Mouse (Mus musculus) embryonic fibroblast, embryonic 13.5 days (primary cell): ENCODE measurements around the gene Polr2a. TPM values are rescaled to one million over a fixed set of nuclear protein-coding genes. Genes with fewer than 3 reads are reported as not detected.

Experiments used
- H3K27ac ChIP-seq: 2 replicates; pipeline ENCODE4 v1.5.1; 2012; ENCODE audit warnings: low read length, control low read depth, inconsistent platforms; ENCODE audit not compliant: insufficient read depth
- H3K4me1 ChIP-seq: 2 replicates; pipeline ENCODE4 v1.6.1; 2011; ENCODE audit warnings: low read length; ENCODE audit not compliant: control insufficient read depth, insufficient read depth
- H3K4me3 ChIP-seq: 2 replicates; pipeline ENCODE4 v1.5.1; 2011; ENCODE audit warnings: mild to moderate bottlenecking, control low read depth, low read length; ENCODE audit not compliant: insufficient read depth
- CTCF ChIP-seq: IDR thresholded peaks from 2 replicates; pipeline ENCODE4 v1.5.1; 2011; ENCODE audit warnings: mild to moderate bottlenecking, control low read depth, low read length, moderate library complexity, borderline replicate concordance; ENCODE audit not compliant: insufficient read depth
- POLR2A ChIP-seq: IDR thresholded peaks from 2 replicates; pipeline ENCODE4 v1.6.1; 2011; ENCODE audit warnings: low read depth, mild to moderate bottlenecking, control low read depth, low read length, moderate library complexity
- polyA plus RNA-seq: library from polyadenylated mRNA; stranded (reverse); fragments of >200 nt; gene quantifications from 2 replicates; pipeline ENCODE4 v1.2.4, GENCODE M21; 2011; ENCODE audit warnings: low read depth; ENCODE audit not compliant: missing spikeins, insufficient read length

The Polr2a gene
- 82.6 and 90.9 TPM in 2 replicates for polyA plus RNA-seq

- TF ChIP-seq POLR2A = peak; percentile 99
- no peak for TF ChIP-seq CTCF
- H3K4me3 ChIP-seq = peak within 1 kb of the TSS; percentile 98
- peaks cover 13% of the 10 kb centered on the region for H3K4me1 ChIP-seq
- peak within 1 kb of the TSS; percentile 95 for H3K27ac ChIP-seq
These were observed at the start of gene Polr2a for GRCm38 (mm10) chr11:69758478-69758970. Gene Polr2a (minus strand): TSS chr11:69758637.

GRCm38 (mm10) chr11:69807641-69808040 is 49.2 kb upstream of the Polr2a start:
- Histone ChIP-seq H3K27ac (no peak overlapping the region), H3K4me3 (no peak overlapping the region), H3K4me1 (peaks cover 2% of the 10 kb centered on the region; the same call in 1 of the 2 replicates)
- TF ChIP-seq CTCF (no peak), POLR2A (no peak)

- TF ChIP-seq POLR2A (no peak), CTCF (no peak)
- peaks cover 2% of the 10 kb centered on the region; the same call in 1 of the 2 replicates for H3K4me1 ChIP-seq
- H3K4me3 ChIP-seq = no peak overlapping the region
- H3K27ac ChIP-seq = no peak overlapping the region
These were observed 47.9 kb upstream of the Polr2a start for GRCm38 (mm10) chr11:69806378-69806777.

- Histone ChIP-seq H3K4me3 (no peak within 1 kb of the TSS), H3K27ac (no peak within 1 kb of the TSS), H3K4me1 (peaks cover 4% of the 10 kb centered on the region; the same call in 1 of the 2 replicates)
- TF ChIP-seq POLR2A = no peak
- no peak for TF ChIP-seq CTCF
These were observed 46.8 kb upstream of the Polr2a start, which contains the start of gene Tmem102 for GRCm38 (mm10) chr11:69804972-69805909. Gene Tmem102 (minus strand): TSS chr11:69805624.

- no peak overlapping the region for H3K4me3 ChIP-seq
- TF ChIP-seq POLR2A (no peak), CTCF (no peak)
- H3K4me1 ChIP-seq = peaks cover 7% of the 10 kb centered on the region
- no peak overlapping the region for H3K27ac ChIP-seq
These were observed 46.2 kb upstream of the Polr2a start for GRCm38 (mm10) chr11:69804652-69804940.

- H3K27ac ChIP-seq = no peak overlapping the region
- H3K4me3 ChIP-seq = peak overlapping the region; percentile 12
- H3K4me1 ChIP-seq = peaks cover 7% of the 10 kb centered on the region
- TF ChIP-seq CTCF (peak; percentile 54), POLR2A (peak; percentile 18; the same call in 1 of the 2 replicates)
These were observed 45.6 kb upstream of the Polr2a start for GRCm38 (mm10) chr11:69803786-69804651.

- peaks cover 7% of the 10 kb centered on the region for H3K4me1 ChIP-seq
- TF ChIP-seq CTCF = no peak
- no peak overlapping the region for H3K27ac ChIP-seq
- H3K4me3 ChIP-seq = peak overlapping the region; percentile 12; the same call in 1 of the 2 replicates
These were observed 44.9 kb upstream of the Polr2a start for GRCm38 (mm10) chr11:69803328-69803727.

GRCm38 (mm10) chr11:69802648-69803105 is 44.2 kb upstream of the Polr2a start:
- Histone ChIP-seq H3K4me1 (peaks cover 7% of the 10 kb centered on the region), H3K4me3 (peak overlapping the region; percentile 42), H3K27ac (no peak overlapping the region)
- TF ChIP-seq CTCF (no peak), POLR2A (peak; percentile 64; the same call in 1 of the 2 replicates)

- TF ChIP-seq CTCF = no peak
- TF ChIP-seq POLR2A = no peak
- H3K4me1 ChIP-seq = peaks cover 7% of the 10 kb centered on the region
- peak within 1 kb of the TSS; percentile 42 for H3K4me3 ChIP-seq
- no peak within 1 kb of the TSS for H3K27ac ChIP-seq
These were observed 43.0 kb upstream of the Polr2a start, which contains the start of gene Fgf11 for GRCm38 (mm10) chr11:69801379-69801977. Gene Fgf11 (minus strand): TSS chr11:69801857.
